Mouse (Mus musculus) hindbrain, postnatal 0 days (tissue): ENCODE measurements at regions not wholly inside any gene's neighbourhood (a gene's known extent, or its start where the extent isn't known, plus 50 kb on each side); places are given as distances from the start of the nearest gene placed in this dataset.
"Not testable (repeated sequence)": the region's sequence is repeated elsewhere in the genome, so short reads cannot be mapped to it uniquely, and the experiment has no call there.

ENCODE experiments used
- ATAC-seq: fragments of 200-750 bp; cut with Nextera tagmentation; 2 replicates; pipeline ENCODE4 v1.8.0; 2017; ENCODE audit warnings: mild to moderate bottlenecking, moderate TSS enrichment, moderate library complexity
- DNase-seq: peaks from one replicate; pipeline ENCODE4 v3.0.0-alpha.2; 2015; ENCODE audit warnings: low spot score
- H3K27ac ChIP-seq: fragments of 300-500 bp; sonication (generic); 2 replicates; pipeline ENCODE4 v1.5.1; 2014; ENCODE audit warnings: mild to moderate bottlenecking
- H3K27me3 ChIP-seq: fragments of 300-500 bp; sonication (generic); 2 replicates; pipeline ENCODE4 v1.6.1; 2014; ENCODE audit warnings: low read length, mixed read lengths; ENCODE audit not compliant: insufficient read depth
- H3K36me3 ChIP-seq: fragments of 300-500 bp; sonication (generic); 2 replicates; pipeline ENCODE4 v1.6.1; 2014; ENCODE audit warnings: low read length, mixed read lengths; ENCODE audit not compliant: insufficient read depth
- H3K4me1 ChIP-seq: fragments of 300-500 bp; sonication (generic); 2 replicates; pipeline ENCODE4 v1.6.1; 2014; ENCODE audit warnings: antibody characterized with exemption, low read length, mixed read lengths; ENCODE audit not compliant: insufficient read depth
- H3K4me2 ChIP-seq: fragments of 300-500 bp; sonication (generic); 2 replicates; pipeline ENCODE4 v1.6.1; 2014; ENCODE audit warnings: low read depth, mild to moderate bottlenecking, low read length, moderate library complexity, mixed read lengths
- H3K4me3 ChIP-seq: fragments of 300-500 bp; sonication (generic); 2 replicates; pipeline ENCODE4 v1.5.1; 2014; ENCODE audit warnings: low read length
- H3K9ac ChIP-seq: fragments of 300-500 bp; sonication (generic); replicated peaks from 2 replicates; pipeline ENCODE4 v1.6.1; 2014; ENCODE audit warnings: mild to moderate bottlenecking, low read length, moderate library complexity, mixed read lengths
- H3K9me3 ChIP-seq: fragments of 300-500 bp; sonication (generic); 2 replicates; pipeline ENCODE4 v1.6.1; 2016; ENCODE audit warnings: low read length, mixed read lengths
- CTCF ChIP-seq: IDR thresholded peaks from 2 replicates; pipeline ENCODE4 v1.5.1; 2016; ENCODE audit warnings: antibody characterized with exemption, control low read depth, low read depth
- WGBS: fragments of 180-500 bp; shearing (Covaris S2); extraction: QIAGEN DNeasy Blood & Tissue Kit; methylation state at CpG from one replicate; pipeline ENCODE4 v1.1.7; 2014; 5-methylcytosine and 5-hydroxymethylcytosine counted together

DNA sequence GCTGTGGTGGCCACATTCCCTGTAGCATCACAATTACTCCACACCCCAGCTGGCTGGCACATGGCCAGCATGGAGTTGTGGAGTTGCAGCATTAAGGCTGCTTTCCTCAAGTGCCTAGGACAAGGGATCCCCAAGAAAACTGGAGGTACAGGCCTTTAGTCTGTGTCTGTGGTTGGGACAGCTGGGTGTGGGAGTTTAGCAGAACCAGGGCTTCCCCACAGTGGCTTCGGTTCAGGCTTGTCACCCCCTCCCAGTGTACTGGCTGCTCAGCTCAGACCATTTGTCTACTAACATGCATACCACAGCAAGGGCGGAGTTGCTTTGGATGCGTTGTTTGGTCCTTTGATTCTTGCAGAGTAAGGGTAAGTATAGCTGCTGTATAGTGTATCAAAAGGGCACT is 79.1 kb upstream of the Neurl1b start:
- TF ChIP-seq CTCF, result no peak
- no peaks in the 10 kb centered on the region for H3K36me3 ChIP-seq
- no peak for ATAC-seq
- H3K4me2 ChIP-seq, result no peak overlapping the region
- no peak overlapping the region for H3K9ac ChIP-seq
- H3K4me3 ChIP-seq, result no peak overlapping the region
- WGBS, result 73% methylated on average over 3 of the region's 3 CpGs
- no peak overlapping the region for H3K27ac ChIP-seq
- H3K9me3 ChIP-seq, result no peaks in the 10 kb centered on the region
- no peaks in the 10 kb centered on the region for H3K4me1 ChIP-seq
- H3K27me3 ChIP-seq, result no peaks in the 10 kb centered on the region
- no peak for DNase-seq

DNA sequence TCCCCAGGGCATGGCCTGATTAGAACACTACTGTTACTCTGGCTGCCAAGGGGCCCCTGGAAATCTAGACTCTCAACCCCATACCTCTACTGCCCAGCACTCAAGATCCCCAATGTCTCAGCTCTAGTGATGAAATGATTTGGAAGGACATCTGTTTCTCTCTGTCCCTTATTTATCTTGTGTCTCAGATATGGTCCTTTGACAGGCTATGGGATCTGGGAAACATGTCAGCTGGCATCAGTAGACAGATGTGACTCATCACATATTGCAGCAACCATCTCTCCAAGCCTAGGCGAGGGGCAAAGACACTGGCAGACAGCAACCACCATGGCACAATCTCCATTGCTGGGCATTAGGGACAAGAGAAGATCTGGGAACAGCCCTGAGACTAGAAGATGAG is 78.6 kb upstream of the Neurl1b start:
- H3K4me3 ChIP-seq, result no peak overlapping the region
- no peaks in the 10 kb centered on the region for H3K27me3 ChIP-seq
- DNase-seq (no peak), ATAC-seq (no peak)
- H3K9ac ChIP-seq, result no peak overlapping the region
- TF ChIP-seq CTCF, result no peak
- no peaks in the 10 kb centered on the region for H3K4me1 ChIP-seq
- H3K27ac ChIP-seq, result no peak overlapping the region
- WGBS, result 81% methylated on average over 1 of the region's 1 CpGs
- no peak overlapping the region for H3K4me2 ChIP-seq
- no peaks in the 10 kb centered on the region for H3K9me3 ChIP-seq
- H3K36me3 ChIP-seq, result no peaks in the 10 kb centered on the region

DNA sequence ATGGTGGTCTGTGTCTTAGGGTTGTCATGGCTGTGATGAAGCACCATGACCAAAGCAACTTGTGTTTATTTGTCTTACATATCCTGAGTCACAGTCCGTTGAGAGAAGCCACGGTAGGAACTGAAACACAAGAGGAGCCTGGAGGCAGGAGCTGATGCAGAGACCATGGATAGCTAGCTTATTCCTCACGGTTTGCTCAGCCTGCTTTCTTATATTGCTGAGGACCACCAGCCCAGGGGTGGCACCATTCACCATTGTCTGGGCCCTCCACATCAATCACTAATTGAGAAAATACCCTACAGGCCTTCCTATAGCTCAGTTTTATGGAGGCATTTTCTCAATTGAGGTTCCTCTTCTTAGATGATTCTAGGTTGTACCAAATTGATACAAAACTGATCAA is 77.5 kb upstream of the Neurl1b start:
- WGBS, result 81% methylated on average over 3 of the region's 3 CpGs
- ATAC-seq (no peak), DNase-seq (no peak)
- H3K27me3 ChIP-seq, result no peaks in the 10 kb centered on the region
- H3K9me3 ChIP-seq, result no peaks in the 10 kb centered on the region
- no peak for TF ChIP-seq CTCF
- H3K4me3 ChIP-seq, result no peak overlapping the region
- no peak overlapping the region for H3K4me2 ChIP-seq
- H3K9ac ChIP-seq, result no peak overlapping the region
- H3K36me3 ChIP-seq, result no peaks in the 10 kb centered on the region
- no peaks in the 10 kb centered on the region for H3K4me1 ChIP-seq
- no peak overlapping the region for H3K27ac ChIP-seq

DNA sequence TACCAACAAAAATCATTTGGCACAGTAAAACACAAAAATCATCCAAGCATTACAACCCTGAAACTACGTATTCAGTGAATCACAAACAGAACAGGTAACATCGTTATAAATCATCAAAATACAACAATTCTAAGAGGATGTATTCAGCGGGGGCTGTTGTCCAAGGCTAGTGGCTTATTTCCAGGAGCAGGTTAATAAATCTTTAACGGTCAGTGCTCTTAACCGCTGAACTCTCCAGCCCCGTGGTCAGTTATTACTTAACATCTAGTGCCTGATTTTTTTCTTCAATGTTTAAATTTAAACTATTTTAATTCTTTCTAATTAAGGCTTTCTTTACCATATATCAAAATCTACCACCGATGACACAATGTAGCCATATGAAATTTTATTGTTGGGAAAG is 69.2 kb upstream of the Neurl1b start:
- WGBS, result 89% methylated on average over 7 of the region's 7 CpGs
- H3K27me3 ChIP-seq, H3K9me3 ChIP-seq, H3K4me1 ChIP-seq, H3K36me3 ChIP-seq, H3K27ac ChIP-seq, ATAC-seq, H3K9ac ChIP-seq, H3K4me2 ChIP-seq, H3K4me3 ChIP-seq, DNase-seq: not testable (repeated sequence)

DNA sequence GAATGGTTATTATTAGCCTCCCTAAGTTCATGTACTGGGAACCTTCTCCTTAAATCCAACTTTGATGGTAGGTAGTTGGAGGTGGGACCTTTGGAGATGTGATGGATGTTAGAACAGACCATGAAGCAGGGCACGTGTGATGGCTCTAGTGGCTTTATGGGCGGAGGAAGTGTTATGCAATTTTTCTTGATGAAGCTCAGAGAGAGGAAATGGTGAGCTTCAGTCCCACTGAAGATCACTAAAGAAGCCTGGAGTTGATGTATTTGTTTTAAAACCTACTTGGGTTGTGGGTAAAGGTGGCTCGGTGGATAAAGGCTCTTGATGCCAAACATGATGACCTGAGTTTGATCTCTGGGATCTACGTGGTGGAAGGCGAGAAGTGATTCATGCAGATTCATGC is 66.5 kb upstream of the Neurl1b start:
- ATAC-seq (no peak), DNase-seq (no peak)
- no peak overlapping the region for H3K9ac ChIP-seq
- H3K4me1 ChIP-seq, result no peaks in the 10 kb centered on the region
- H3K27ac ChIP-seq, result no peak overlapping the region
- H3K36me3 ChIP-seq, result no peaks in the 10 kb centered on the region
- no peaks in the 10 kb centered on the region for H3K9me3 ChIP-seq
- H3K27me3 ChIP-seq, result no peaks in the 10 kb centered on the region
- 93% methylated on average over 5 of the region's 5 CpGs for WGBS
- H3K4me2 ChIP-seq, result no peak overlapping the region
- no peak for TF ChIP-seq CTCF
- H3K4me3 ChIP-seq, result no peak overlapping the region

DNA sequence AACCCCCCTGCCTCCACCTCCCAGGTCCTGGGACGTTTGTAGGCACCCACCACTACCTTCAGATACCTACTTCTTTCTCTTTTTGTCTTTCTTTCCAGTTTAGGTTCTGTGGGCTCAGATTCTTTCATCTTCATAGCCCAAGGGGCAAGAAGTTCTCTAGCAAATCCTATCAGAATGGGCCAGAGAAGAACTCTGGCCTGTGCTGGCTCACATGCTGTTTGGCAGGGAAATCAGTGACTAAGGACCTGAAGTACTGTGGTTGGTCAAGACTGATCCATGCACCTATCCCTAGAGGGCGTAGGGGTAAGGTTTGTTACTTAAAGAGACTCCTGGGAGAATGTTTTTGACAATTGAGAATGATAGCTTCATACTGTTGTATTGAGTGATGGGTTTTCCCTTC is 64.9 kb upstream of the Neurl1b start:
- Histone ChIP-seq H3K9ac (no peak overlapping the region), H3K27me3 (no peaks in the 10 kb centered on the region), H3K4me3 (no peak overlapping the region), H3K27ac (no peak overlapping the region), H3K4me1 (no peaks in the 10 kb centered on the region), H3K9me3 (no peaks in the 10 kb centered on the region), H3K4me2 (no peak overlapping the region), H3K36me3 (no peaks in the 10 kb centered on the region)
- no peak for TF ChIP-seq CTCF
- ATAC-seq (no peak), DNase-seq (no peak)
- 48% methylated on average over 2 of the region's 2 CpGs for WGBS

DNA sequence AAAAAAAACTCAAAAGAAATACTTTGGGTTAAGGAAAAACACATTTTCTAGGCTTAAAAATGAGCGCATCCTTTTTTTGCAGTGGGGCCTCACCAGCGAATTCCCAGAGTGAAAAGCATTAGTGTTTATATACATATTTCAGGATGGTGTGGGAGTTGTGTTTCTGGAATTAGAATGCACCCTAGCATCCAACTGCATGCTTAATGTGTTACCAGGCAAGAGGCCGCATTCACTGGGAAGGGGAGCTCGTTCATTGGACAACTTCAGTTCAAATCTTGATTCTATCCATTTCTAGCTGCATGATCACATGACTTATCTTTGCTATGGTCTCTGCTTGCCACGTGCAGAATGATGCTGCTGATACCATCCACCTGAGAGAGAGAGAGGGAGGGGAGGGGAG is 64.4 kb upstream of the Neurl1b start:
- Histone ChIP-seq H3K4me2 (no peak overlapping the region), H3K27me3 (no peaks in the 10 kb centered on the region), H3K9ac (no peak overlapping the region), H3K4me1 (no peaks in the 10 kb centered on the region), H3K4me3 (no peak overlapping the region), H3K9me3 (no peaks in the 10 kb centered on the region), H3K36me3 (no peaks in the 10 kb centered on the region), H3K27ac (no peak overlapping the region)
- TF ChIP-seq CTCF, result no peak
- 79% methylated on average over 5 of the region's 5 CpGs for WGBS
- ATAC-seq (no peak), DNase-seq (no peak)
